Mouse (Mus musculus) liver, embryonic 15.5 days (tissue): Measurements from ENCODE around the gene Cdsn. TPM values are rescaled to one million over a fixed set of nuclear protein-coding genes. Genes with fewer than 3 reads are reported as not detected.

Source experiments
- ATAC-seq: fragments of 200-750 bp; cut with Nextera tagmentation; 2 replicates; pipeline ENCODE4 v1.8.0; 2017; ENCODE audit warnings: moderate number of reproducible peaks, mild to moderate bottlenecking, moderate library complexity; ENCODE audit not compliant: insufficient read depth
- H3K27ac ChIP-seq: fragments of 300-500 bp; sonication (generic); replicated peaks from 2 replicates; pipeline ENCODE4 v1.5.1; 2015; ENCODE audit warnings: mild to moderate bottlenecking, inconsistent platforms
- H3K27me3 ChIP-seq: fragments of 300-500 bp; sonication (generic); 2 replicates; pipeline ENCODE4 v1.6.1; 2015; ENCODE audit warnings: mild to moderate bottlenecking, inconsistent platforms
- H3K36me3 ChIP-seq: fragments of 300-500 bp; sonication (generic); replicated peaks from 2 replicates; pipeline ENCODE4 v1.6.1; 2015; ENCODE audit warnings: moderate library complexity, mild to moderate bottlenecking, inconsistent platforms
- H3K4me1 ChIP-seq: fragments of 300-500 bp; sonication (generic); replicated peaks from 2 replicates; pipeline ENCODE4 v1.6.1; 2015; ENCODE audit warnings: inconsistent platforms
- H3K4me2 ChIP-seq: fragments of 300-500 bp; sonication (generic); 2 replicates; pipeline ENCODE4 v1.6.1; 2015; ENCODE audit warnings: moderate library complexity, mild to moderate bottlenecking, inconsistent platforms
- H3K4me3 ChIP-seq: fragments of 300-500 bp; sonication (generic); replicated peaks from 2 replicates; pipeline ENCODE4 v1.5.1; 2015; ENCODE audit warnings: mild to moderate bottlenecking, inconsistent platforms
- H3K9ac ChIP-seq: fragments of 300-500 bp; sonication (generic); 2 replicates; pipeline ENCODE4 v1.6.1; 2015; ENCODE audit warnings: moderate library complexity, mild to moderate bottlenecking, inconsistent platforms
- H3K9me3 ChIP-seq: fragments of 300-500 bp; sonication (generic); replicated peaks from 2 replicates; pipeline ENCODE4 v1.6.1; 2016; ENCODE audit warnings: inconsistent platforms
- WGBS: fragments of 180-500 bp; shearing (Covaris S2); methylation state at CpG from one replicate; pipeline ENCODE4 v1.1.7; 2015; ENCODE audit warnings: mixed read lengths; ENCODE audit not compliant: insufficient replicate concordance; 5-methylcytosine and 5-hydroxymethylcytosine counted together
- polyA plus RNA-seq: library from polyadenylated mRNA; unstranded; fragments of >200 nt; fragmentation: Nextera tagmentation; extraction: Ambion mirVana; gene quantifications from 2 replicates; pipeline ENCODE4 v1.2.1, GENCODE M21; 2015

Gene Cdsn
- polyA plus RNA-seq, 1 experiment from 2014 or later = 0.03 TPM

GRCm38 (mm10) chr17:35534343-35534742 is 17.6 kb upstream of the Cdsn start:
- 8% methylated on average over 6 of the region's 6 CpGs for WGBS
- no peak for ATAC-seq

GRCm38 (mm10) chr17:35537421-35537820 is 14.5 kb upstream of the Cdsn start:
- H3K4me1 ChIP-seq = no peaks in the 10 kb centered on the region
- no peak overlapping the region for H3K27ac ChIP-seq
- no peaks in the 10 kb centered on the region for H3K9me3 ChIP-seq
- no peak overlapping the region for H3K4me3 ChIP-seq
- H3K9ac ChIP-seq = no peak overlapping the region
- 62% methylated on average over 4 of the region's 4 CpGs for WGBS
- no peak overlapping the region for H3K4me2 ChIP-seq
- no peaks in the 10 kb centered on the region for H3K36me3 ChIP-seq
- no peak for ATAC-seq
- H3K27me3 ChIP-seq = peaks cover 9% of the 10 kb centered on the region; the same call in 1 of the 2 replicates

More at GRCm38 (mm10) chr17:35534343-35534742, 17.6 kb upstream of the Cdsn start:
- Histone ChIP-seq H3K4me3 (no peak overlapping the region), H3K27me3 (peaks cover 9% of the 10 kb centered on the region; the same call in 1 of the 2 replicates), H3K36me3 (peaks cover 15% of the 10 kb centered on the region; the same call in 1 of the 2 replicates), H3K9ac (no peak overlapping the region), H3K27ac (no peak overlapping the region), H3K4me1 (no peaks in the 10 kb centered on the region), H3K9me3 (no peaks in the 10 kb centered on the region), H3K4me2 (no peak overlapping the region)

- Histone ChIP-seq H3K36me3 (no peaks in the 10 kb centered on the region), H3K9me3 (no peaks in the 10 kb centered on the region), H3K27ac (no peak overlapping the region), H3K4me3 (no peak overlapping the region), H3K27me3 (peaks cover 4% of the 10 kb centered on the region; the same call in 1 of the 2 replicates), H3K4me2 (no peak overlapping the region), H3K4me1 (no peaks in the 10 kb centered on the region), H3K9ac (no peak overlapping the region)
- WGBS = 60% methylated on average over 1 of the region's 1 CpGs
- no peak for ATAC-seq
Observed at GRCm38 (mm10) chr17:35538476-35538875, 13.5 kb upstream of the Cdsn start.

GRCm38 (mm10) chr17:35539540-35539939 is 12.4 kb upstream of the Cdsn start:
- H3K4me1 ChIP-seq = no peaks in the 10 kb centered on the region
- ATAC-seq = no peak
- no peak overlapping the region for H3K4me2 ChIP-seq
- no peaks in the 10 kb centered on the region for H3K36me3 ChIP-seq
- H3K27me3 ChIP-seq = 0 out of 2 replicates have a peak, but pooled peaks cover 3% of the 10 kb centered on the region
- 45% methylated on average over 10 of the region's 10 CpGs for WGBS
- no peak overlapping the region for H3K27ac ChIP-seq
- H3K9me3 ChIP-seq = no peaks in the 10 kb centered on the region
- H3K9ac ChIP-seq = no peak overlapping the region
- H3K4me3 ChIP-seq = no peak overlapping the region

- Histone ChIP-seq H3K4me3 (no peak overlapping the region), H3K4me2 (no peak overlapping the region), H3K36me3 (no peaks in the 10 kb centered on the region), H3K27ac (no peak overlapping the region), H3K9ac (no peak overlapping the region), H3K4me1 (no peaks in the 10 kb centered on the region), H3K27me3 (0 out of 2 replicates have a peak, but pooled peaks cover 7% of the 10 kb centered on the region), H3K9me3 (no peaks in the 10 kb centered on the region)
- whole genome bisulfite sequencing = 65% methylated on average over 15 of the region's 15 CpGs
- ATAC-seq = no peak
Observed at GRCm38 (mm10) chr17:35542761-35543411, 9.0 kb upstream of the Cdsn start.

- Histone ChIP-seq H3K4me2 (no peak overlapping the region), H3K9me3 (no peaks in the 10 kb centered on the region), H3K4me3 (no peak overlapping the region), H3K36me3 (no peaks in the 10 kb centered on the region), H3K27ac (no peak overlapping the region), H3K9ac (no peak overlapping the region), H3K27me3 (0 out of 2 replicates have a peak, but pooled peaks cover 7% of the 10 kb centered on the region), H3K4me1 (no peaks in the 10 kb centered on the region)
- no peak for ATAC-seq
- WGBS = 55% methylated on average over 14 of the region's 14 CpGs
Observed at GRCm38 (mm10) chr17:35543412-35543861, 8.5 kb upstream of the Cdsn start.

- H3K9me3 ChIP-seq = no peaks in the 10 kb centered on the region
- no peak overlapping the region for H3K9ac ChIP-seq
- 41% methylated on average over 6 of the region's 6 CpGs for whole genome bisulfite sequencing
- H3K27me3 ChIP-seq = 0 out of 2 replicates have a peak, but pooled peaks cover 7% of the 10 kb centered on the region
- no peaks in the 10 kb centered on the region for H3K4me1 ChIP-seq
- no peaks in the 10 kb centered on the region for H3K36me3 ChIP-seq
- no peak overlapping the region for H3K27ac ChIP-seq
- no peak overlapping the region for H3K4me2 ChIP-seq
- no peak for ATAC-seq
- no peak overlapping the region for H3K4me3 ChIP-seq
Observed at GRCm38 (mm10) chr17:35544001-35544400, 7.9 kb upstream of the Cdsn start.

GRCm38 (mm10) chr17:35544680-35545079 is 7.2 kb upstream of the Cdsn start:
- Histone ChIP-seq H3K9me3 (no peaks in the 10 kb centered on the region), H3K9ac (no peak overlapping the region), H3K4me1 (no peaks in the 10 kb centered on the region), H3K4me2 (no peak overlapping the region), H3K36me3 (no peaks in the 10 kb centered on the region), H3K27ac (no peak overlapping the region), H3K27me3 (0 out of 2 replicates have a peak, but pooled peaks cover 4% of the 10 kb centered on the region), H3K4me3 (no peak overlapping the region)
- no peak for ATAC-seq
- 34% methylated on average over 6 of the region's 6 CpGs for WGBS

GRCm38 (mm10) chr17:35547465-35547864 is 4.5 kb upstream of the Cdsn start:
- Histone ChIP-seq H3K4me1 (no peaks in the 10 kb centered on the region), H3K9me3 (no peaks in the 10 kb centered on the region), H3K4me2 (no peak overlapping the region), H3K36me3 (no peaks in the 10 kb centered on the region), H3K27ac (no peak overlapping the region), H3K4me3 (no peak overlapping the region), H3K27me3 (0 out of 2 replicates have a peak, but pooled peaks cover 8% of the 10 kb centered on the region), H3K9ac (no peak overlapping the region)
- no peak for ATAC-seq
- WGBS = 58% methylated on average over 2 of the region's 2 CpGs

GRCm38 (mm10) chr17:35548636-35549035 is 3.3 kb upstream of the Cdsn start:
- Histone ChIP-seq H3K36me3 (no peaks in the 10 kb centered on the region), H3K27me3 (0 out of 2 replicates have a peak, but pooled peaks cover 8% of the 10 kb centered on the region), H3K4me1 (no peaks in the 10 kb centered on the region), H3K9ac (no peak overlapping the region), H3K4me3 (no peak overlapping the region), H3K4me2 (no peak overlapping the region), H3K27ac (no peak overlapping the region), H3K9me3 (no peaks in the 10 kb centered on the region)
- WGBS = 17% methylated on average over 5 of the region's 5 CpGs
- ATAC-seq = no peak

GRCm38 (mm10) chr17:35549437-35550142 is 2.3 kb upstream of the Cdsn start:
- Histone ChIP-seq H3K4me3 (no peak overlapping the region), H3K9ac (no peak overlapping the region), H3K4me1 (no peaks in the 10 kb centered on the region), H3K4me2 (no peak overlapping the region), H3K27me3 (0 out of 2 replicates have a peak, but pooled peaks cover 8% of the 10 kb centered on the region), H3K27ac (no peak overlapping the region), H3K36me3 (no peaks in the 10 kb centered on the region), H3K9me3 (no peaks in the 10 kb centered on the region)
- WGBS = 55% methylated on average over 15 of the region's 15 CpGs
- no peak for ATAC-seq
